Mouse (Mus musculus) limb, embryonic 10.5 days (tissue): ENCODE results near the gene Pabpn1. TPM values are rescaled to one million over a fixed set of nuclear protein-coding genes. Genes with fewer than 3 reads are reported as not detected.
A peak's percentile ranks its signal among the peaks of the same experiment; 100 is the strongest.

Experiments used
- DNase-seq: peaks from one replicate; pipeline ENCODE4 v3.0.0-alpha.2; 2017; ENCODE audit warnings: low spot score
- H3K27ac ChIP-seq: fragments of 300-500 bp; sonication (generic); 2 replicates; pipeline ENCODE4 v1.5.1; 2016; ENCODE audit warnings: mild to moderate bottlenecking
- H3K27me3 ChIP-seq: fragments of 300-500 bp; sonication (generic); 2 replicates; pipeline ENCODE4 v1.6.1; 2016; ENCODE audit warnings: low read depth, mild to moderate bottlenecking; ENCODE audit not compliant: poor library complexity, severe bottlenecking
- H3K36me3 ChIP-seq: fragments of 300-500 bp; sonication (generic); 2 replicates; pipeline ENCODE4 v1.6.1; 2016; ENCODE audit warnings: mild to moderate bottlenecking, moderate library complexity
- H3K4me1 ChIP-seq: fragments of 300-500 bp; sonication (generic); 2 replicates; pipeline ENCODE4 v1.6.1; 2016
- H3K4me3 ChIP-seq: fragments of 300-500 bp; sonication (generic); 2 replicates; pipeline ENCODE4 v1.5.1; 2016; ENCODE audit warnings: mild to moderate bottlenecking, moderate library complexity
- H3K9me3 ChIP-seq: fragments of 300-500 bp; sonication (generic); replicated peaks from 2 replicates; pipeline ENCODE4 v1.6.1; 2016; ENCODE audit warnings: mild to moderate bottlenecking
- WGBS: fragments of 180-500 bp; shearing (Covaris S2); methylation state at CpG from one replicate; pipeline ENCODE4 v1.1.7; 2016; 5-methylcytosine and 5-hydroxymethylcytosine counted together
- polyA plus RNA-seq: library from polyadenylated mRNA; unstranded; fragments of >200 nt; fragmentation: Nextera tagmentation; extraction: Ambion mirVana; gene quantifications from 2 replicates; pipeline ENCODE4 v1.2.1, GENCODE M21; 2016

Gene Pabpn1
- polyA plus RNA-seq: 173 and 178 TPM in 2 replicates

GRCm38 (mm10) chr14:54892200-54892599, at the start of gene Pabpn1:
Gene Pabpn1 (plus strand): TSS chr14:54892500.
- Histone ChIP-seq H3K27ac (peak within 1 kb of the TSS; percentile 100), H3K9me3 (no peaks in the 10 kb centered on the region), H3K4me1 (peaks cover 12% of the 10 kb centered on the region), H3K27me3 (no peaks in the 10 kb centered on the region), H3K4me3 (peak within 1 kb of the TSS; percentile 98), H3K36me3 (peaks cover 19% of the 10 kb centered on the region)
- no peak for DNase-seq
- 96% methylated on average over 3 of the region's 3 CpGs for WGBS

DNA sequence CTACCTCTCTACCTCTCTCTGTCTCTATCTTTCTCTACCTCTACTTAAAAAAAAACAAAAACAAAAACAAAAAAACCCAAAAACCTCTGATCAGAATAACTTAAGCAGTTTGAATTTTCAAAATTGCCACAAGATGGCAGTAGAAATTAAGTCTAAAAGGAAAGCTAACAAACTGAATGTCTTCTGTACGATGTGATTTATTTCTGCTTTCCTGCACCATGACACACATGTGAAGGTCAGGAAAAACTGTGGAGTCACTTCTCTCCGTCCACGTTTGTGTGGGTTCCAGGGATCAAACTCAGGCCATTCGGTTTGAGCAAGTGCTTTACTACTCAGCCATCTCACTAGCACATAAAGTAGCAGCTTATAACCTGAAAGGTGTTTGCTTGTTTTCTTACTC, 48.8 kb upstream of the Pabpn1 start:
- Histone ChIP-seq H3K36me3 (no peaks in the 10 kb centered on the region), H3K4me1 (0 out of 2 replicates have a peak, but pooled peaks cover 3% of the 10 kb centered on the region), H3K4me3 (no peak overlapping the region), H3K9me3 (no peaks in the 10 kb centered on the region), H3K27me3 (no peaks in the 10 kb centered on the region), H3K27ac (no peak overlapping the region)
- no peak for DNase-seq
- 4% methylated on average over 4 of the region's 4 CpGs for WGBS

GRCm38 (mm10) chr14:54855726-54856125, 36.6 kb upstream of the Pabpn1 start:
- no peak overlapping the region for H3K4me3 ChIP-seq
- no peaks in the 10 kb centered on the region for H3K27me3 ChIP-seq
- H3K4me1 ChIP-seq: no peaks in the 10 kb centered on the region
- H3K36me3 ChIP-seq: peaks cover 40% of the 10 kb centered on the region
- no peak for DNase-seq
- no peak overlapping the region for H3K27ac ChIP-seq
- H3K9me3 ChIP-seq: no peaks in the 10 kb centered on the region
- WGBS: 92% methylated on average over 3 of the region's 3 CpGs

DNA sequence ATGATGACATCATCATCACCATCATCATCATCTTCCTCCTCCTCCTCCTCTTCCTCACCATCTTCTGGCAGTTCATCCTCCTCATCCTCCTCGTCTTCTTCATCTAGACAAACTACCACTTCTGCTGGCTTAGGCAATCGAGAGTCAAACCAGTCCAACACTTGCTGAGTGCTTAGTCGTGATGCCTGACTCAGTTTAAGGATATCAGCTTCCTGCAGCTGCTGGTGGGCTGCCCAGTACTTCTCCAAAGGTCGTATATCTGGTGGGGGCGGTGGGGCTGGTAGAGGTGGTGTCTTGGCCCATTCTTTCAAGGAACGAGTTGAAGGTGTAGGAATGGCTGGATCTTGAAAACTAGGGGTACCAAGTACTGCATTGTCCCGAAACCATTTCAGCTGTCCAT, 35.6 kb upstream of the Pabpn1 start:
- H3K27me3 ChIP-seq: no peaks in the 10 kb centered on the region
- 92% methylated on average over 7 of the region's 7 CpGs for WGBS
- no peak overlapping the region for H3K27ac ChIP-seq
- peaks cover 40% of the 10 kb centered on the region for H3K36me3 ChIP-seq
- H3K4me1 ChIP-seq: no peaks in the 10 kb centered on the region
- DNase-seq: no peak
- no peaks in the 10 kb centered on the region for H3K9me3 ChIP-seq
- H3K4me3 ChIP-seq: no peak overlapping the region

DNA sequence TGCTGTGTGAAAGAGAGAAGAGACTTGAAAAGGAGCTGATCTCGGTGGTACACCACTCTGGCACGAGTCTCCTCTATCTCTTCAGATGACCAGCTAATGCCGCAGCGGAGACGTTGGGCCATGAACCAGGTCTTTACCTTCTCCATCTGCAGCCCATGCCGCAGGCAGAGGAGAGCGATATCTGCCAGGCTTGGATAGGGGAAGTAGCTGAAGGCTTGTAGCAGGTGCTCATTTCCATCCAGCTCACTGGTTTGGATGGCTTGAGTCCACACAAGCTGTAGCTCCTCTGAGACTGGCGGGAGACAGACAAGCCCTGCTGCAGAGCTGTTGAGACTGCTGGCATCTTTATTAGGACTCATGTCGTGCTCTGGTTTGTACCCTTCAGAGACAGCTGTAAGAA, 34.4 kb upstream of the Pabpn1 start:
- Histone ChIP-seq H3K36me3 (peaks cover 40% of the 10 kb centered on the region), H3K4me1 (peaks cover under 1% of the 10 kb centered on the region; the same call in 1 of the 2 replicates), H3K4me3 (no peak overlapping the region), H3K9me3 (no peaks in the 10 kb centered on the region), H3K27me3 (no peaks in the 10 kb centered on the region), H3K27ac (no peak overlapping the region)
- WGBS: 91% methylated on average over 9 of the region's 9 CpGs
- no peak for DNase-seq

- Histone ChIP-seq H3K4me1 (peaks cover 8% of the 10 kb centered on the region), H3K9me3 (no peaks in the 10 kb centered on the region), H3K27me3 (no peaks in the 10 kb centered on the region), H3K4me3 (no peak overlapping the region), H3K27ac (no peak overlapping the region), H3K36me3 (peaks cover 26% of the 10 kb centered on the region)
- 53% methylated on average over 2 of the region's 2 CpGs for WGBS
- DNase-seq: peak; percentile 60
These were observed 31.8 kb upstream of the Pabpn1 start for GRCm38 (mm10) chr14:54860511-54860910.

- Histone ChIP-seq H3K9me3 (no peaks in the 10 kb centered on the region), H3K27me3 (no peaks in the 10 kb centered on the region), H3K27ac (peak overlapping the region; percentile 96), H3K36me3 (no peaks in the 10 kb centered on the region), H3K4me3 (peak overlapping the region; percentile 94), H3K4me1 (peaks cover 8% of the 10 kb centered on the region)
- WGBS: 0% methylated on average over 51 of the region's 56 CpGs
- peak; percentile 94 for DNase-seq
These were observed 28.6 kb upstream of the Pabpn1 start for GRCm38 (mm10) chr14:54863501-54864312.

DNA sequence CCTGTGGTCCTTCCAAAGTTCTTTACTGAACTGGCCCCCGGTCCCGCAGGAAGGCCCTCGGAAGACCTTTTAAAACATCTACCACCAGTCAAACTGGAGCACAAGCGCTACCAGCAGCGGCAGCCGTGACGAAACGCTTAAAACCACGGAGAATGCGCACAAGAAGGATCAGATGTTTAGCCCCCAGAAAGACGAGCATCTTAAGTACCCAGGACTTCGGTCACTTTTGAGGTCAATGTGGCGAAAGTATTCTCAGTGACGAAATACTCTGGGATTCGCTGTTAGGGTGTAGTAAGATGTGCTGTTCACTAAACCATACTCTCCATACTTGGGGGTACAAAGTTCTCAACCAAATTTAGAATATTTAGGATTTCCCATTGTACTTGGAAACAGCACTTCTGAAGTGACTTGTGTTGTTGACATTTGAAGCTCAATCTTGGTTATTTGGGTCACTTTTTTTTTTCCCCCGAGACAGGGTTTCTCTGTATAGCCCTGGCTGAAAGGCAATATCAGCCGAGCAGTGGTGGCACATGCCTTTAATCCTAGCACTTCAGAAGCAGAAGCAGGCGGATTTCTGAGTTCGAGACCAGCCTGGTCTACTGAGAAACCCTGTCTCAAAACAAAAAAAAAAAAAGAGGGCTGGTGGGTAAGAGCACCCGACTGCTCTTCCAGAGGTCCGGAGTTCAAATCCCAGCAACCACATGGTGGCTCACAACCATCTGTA, 27.8 kb upstream of the Pabpn1 start:
- H3K27me3 ChIP-seq: no peaks in the 10 kb centered on the region
- peak overlapping the region; percentile 96 for H3K27ac ChIP-seq
- no peaks in the 10 kb centered on the region for H3K36me3 ChIP-seq
- no peak for DNase-seq
- H3K9me3 ChIP-seq: no peaks in the 10 kb centered on the region
- WGBS: 17% methylated on average over 21 of the region's 21 CpGs
- H3K4me3 ChIP-seq: peak overlapping the region; percentile 94
- H3K4me1 ChIP-seq: peaks cover 8% of the 10 kb centered on the region

- Histone ChIP-seq H3K9me3 (no peaks in the 10 kb centered on the region), H3K27me3 (no peaks in the 10 kb centered on the region), H3K27ac (no peak overlapping the region), H3K4me3 (no peak overlapping the region), H3K36me3 (no peaks in the 10 kb centered on the region), H3K4me1 (peaks cover 8% of the 10 kb centered on the region)
- WGBS: 86% methylated on average over 5 of the region's 5 CpGs
- DNase-seq: no peak
These were observed 26.7 kb upstream of the Pabpn1 start for GRCm38 (mm10) chr14:54865626-54866025.

DNA sequence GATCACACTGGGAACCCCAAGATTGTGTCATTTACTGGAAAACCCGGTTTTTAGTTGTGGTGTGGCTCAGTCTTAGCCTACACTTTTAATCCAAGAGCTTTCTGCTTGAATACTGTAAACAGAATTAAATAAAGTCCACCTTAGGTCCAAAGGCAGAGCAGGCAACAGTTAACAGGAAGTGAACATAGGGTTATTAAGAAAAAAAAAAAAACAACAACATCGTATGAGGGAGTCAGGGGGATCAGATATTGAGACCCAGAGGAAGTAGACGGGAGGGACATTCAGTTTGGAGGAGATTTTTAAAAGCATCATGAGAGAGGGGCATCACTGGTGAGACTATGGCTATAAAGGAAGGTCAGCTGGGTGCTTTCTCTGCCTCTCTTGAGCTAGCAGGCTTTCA, 26.0 kb upstream of the Pabpn1 start:
- peaks cover 8% of the 10 kb centered on the region for H3K4me1 ChIP-seq
- no peak overlapping the region for H3K4me3 ChIP-seq
- WGBS: 68% methylated on average over 3 of the region's 3 CpGs
- H3K27ac ChIP-seq: no peak overlapping the region
- no peak for DNase-seq
- no peaks in the 10 kb centered on the region for H3K27me3 ChIP-seq
- no peaks in the 10 kb centered on the region for H3K36me3 ChIP-seq
- H3K9me3 ChIP-seq: no peaks in the 10 kb centered on the region

DNA sequence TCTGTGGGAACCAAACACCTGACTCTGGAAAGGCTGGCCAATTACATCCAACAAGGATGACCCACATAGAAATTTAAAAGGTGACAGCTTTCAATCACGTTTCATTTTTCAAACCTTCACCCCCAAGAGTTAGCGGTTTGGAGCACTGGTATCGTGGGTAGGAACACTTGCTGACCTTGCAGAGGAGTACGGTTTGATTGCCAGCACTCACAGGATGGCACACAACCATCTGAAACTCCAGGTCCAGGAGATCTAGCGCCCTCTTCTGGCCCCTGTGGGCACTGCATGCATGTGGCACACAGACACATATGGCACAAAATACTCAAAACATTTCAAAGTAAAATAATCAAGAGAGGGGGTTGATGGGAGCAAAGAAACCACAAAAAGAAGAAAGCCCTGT, 25.4 kb upstream of the Pabpn1 start:
- Histone ChIP-seq H3K36me3 (no peaks in the 10 kb centered on the region), H3K27ac (no peak overlapping the region), H3K4me1 (peaks cover 8% of the 10 kb centered on the region), H3K9me3 (no peaks in the 10 kb centered on the region), H3K27me3 (no peaks in the 10 kb centered on the region), H3K4me3 (no peak overlapping the region)
- DNase-seq: peak; percentile 44
- 58% methylated on average over 5 of the region's 5 CpGs for WGBS

DNA sequence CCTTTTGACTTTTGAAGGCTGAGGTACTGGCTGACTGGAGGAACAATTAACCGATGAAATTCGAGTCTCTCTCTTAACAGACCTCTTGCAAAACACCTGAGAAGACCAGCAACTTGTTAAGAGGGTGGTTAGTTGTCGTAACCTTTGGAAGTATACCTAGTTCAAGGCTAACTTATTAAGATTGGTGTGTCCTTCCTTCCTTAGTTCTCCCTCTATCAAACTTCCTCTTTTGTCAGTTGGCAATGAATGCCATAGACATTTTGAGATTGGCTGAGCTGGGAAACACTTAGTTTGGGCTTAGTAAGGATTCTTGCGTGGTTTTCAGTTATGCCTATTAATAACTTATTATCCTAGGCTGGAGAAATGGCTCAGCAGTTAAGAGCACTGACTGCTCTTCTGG, 24.3 kb upstream of the Pabpn1 start:
- DNase-seq: no peak
- no peak overlapping the region for H3K27ac ChIP-seq
- H3K4me1 ChIP-seq: peaks cover 6% of the 10 kb centered on the region
- no peak overlapping the region for H3K4me3 ChIP-seq
- H3K27me3 ChIP-seq: no peaks in the 10 kb centered on the region
- H3K9me3 ChIP-seq: no peaks in the 10 kb centered on the region
- H3K36me3 ChIP-seq: no peaks in the 10 kb centered on the region
- WGBS: 84% methylated on average over 4 of the region's 4 CpGs

DNA sequence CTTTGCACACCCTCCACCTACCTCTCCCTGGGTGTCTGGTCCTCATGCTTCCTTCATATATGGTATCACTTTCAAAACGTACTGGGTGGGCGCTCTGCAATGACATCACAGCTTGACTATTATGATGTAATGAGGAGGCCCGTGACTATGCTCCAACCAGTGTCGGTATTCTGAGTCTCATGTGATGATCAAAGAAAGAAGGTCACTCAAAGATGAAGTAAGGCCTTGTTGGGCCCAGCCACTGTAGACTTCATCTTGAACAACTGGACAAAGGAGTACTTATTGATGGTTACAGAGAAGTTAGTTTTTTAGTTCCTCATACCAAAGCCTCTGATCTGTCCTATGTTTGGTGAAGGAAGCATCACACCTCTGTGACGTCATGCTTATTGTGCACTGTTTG, 21.4 kb upstream of the Pabpn1 start, which contains the start of gene Homez:
Gene Homez, minus strand, starts transcription at position 101 of the 400 bp plus-strand sequence.
- no peak for DNase-seq
- Histone ChIP-seq H3K4me3 (no peak within 1 kb of the TSS), H3K9me3 (no peaks in the 10 kb centered on the region), H3K36me3 (no peaks in the 10 kb centered on the region), H3K27ac (no peak within 1 kb of the TSS), H3K27me3 (peaks cover 8% of the 10 kb centered on the region), H3K4me1 (peaks cover 3% of the 10 kb centered on the region)
- WGBS: 90% methylated on average over 5 of the region's 5 CpGs
